Mouse (Mus musculus) lung, embryonic 14.5 days (tissue): ENCODE data around the gene Gm20696. TPM values are rescaled to one million over a fixed set of nuclear protein-coding genes. Genes with fewer than 3 reads are reported as not detected.

Experiments used
- ATAC-seq: fragments of 200-750 bp; cut with Nextera tagmentation; 2 replicates; pipeline ENCODE4 v1.8.0; 2017; ENCODE audit warnings: mild to moderate bottlenecking, moderate TSS enrichment, moderate library complexity; ENCODE audit not compliant: insufficient read depth
- DNase-seq: peaks from one replicate; pipeline ENCODE4 v3.0.0-alpha.2; 2015
- H3K27ac ChIP-seq: fragments of 300-500 bp; sonication (generic); 2 replicates; pipeline ENCODE4 v1.5.1; 2014; ENCODE audit warnings: low read depth, mild to moderate bottlenecking, moderate library complexity
- H3K27me3 ChIP-seq: fragments of 300-500 bp; sonication (generic); 2 replicates; pipeline ENCODE4 v1.6.1; 2014; ENCODE audit warnings: low read length, control low read depth; ENCODE audit not compliant: insufficient read depth
- H3K36me3 ChIP-seq: fragments of 300-500 bp; sonication (generic); 2 replicates; pipeline ENCODE4 v1.6.1; 2014; ENCODE audit warnings: control low read depth; ENCODE audit not compliant: insufficient read depth
- H3K4me1 ChIP-seq: fragments of 300-500 bp; sonication (generic); 2 replicates; pipeline ENCODE4 v1.6.1; 2014; ENCODE audit warnings: antibody characterized with exemption, control low read depth; ENCODE audit not compliant: insufficient read depth
- H3K4me2 ChIP-seq: fragments of 300-500 bp; sonication (generic); 2 replicates; pipeline ENCODE4 v1.6.1; 2014; ENCODE audit warnings: mild to moderate bottlenecking
- H3K4me3 ChIP-seq: fragments of 300-500 bp; sonication (generic); 2 replicates; pipeline ENCODE4 v1.5.1; 2014; ENCODE audit warnings: low read depth, low read length
- H3K9ac ChIP-seq: fragments of 300-500 bp; sonication (generic); 2 replicates; pipeline ENCODE4 v1.6.1; 2014
- H3K9me3 ChIP-seq: fragments of 300-500 bp; sonication (generic); 2 replicates; pipeline ENCODE4 v1.6.1; 2016; ENCODE audit warnings: low read depth, low read length, control low read depth
- CTCF ChIP-seq: IDR thresholded peaks from 2 replicates; pipeline ENCODE4 v1.5.1; 2016; ENCODE audit warnings: antibody characterized with exemption, low read depth
- WGBS: fragments of 180-500 bp; shearing (Covaris S2); extraction: QIAGEN DNeasy Blood & Tissue Kit; methylation state at CpG from one replicate; pipeline ENCODE4 v1.1.7; 2014; 5-methylcytosine and 5-hydroxymethylcytosine counted together
- polyA plus RNA-seq: library from polyadenylated mRNA; unstranded; fragments of >200 nt; fragmentation: Nextera tagmentation; extraction: Ambion mirVana; gene quantifications from 2 replicates; pipeline ENCODE4 v1.2.1, GENCODE M21; 2014

Gm20696 gene
- polyA plus RNA-seq, 1 experiment from 2014 or later = 7.3 TPM

DNA sequence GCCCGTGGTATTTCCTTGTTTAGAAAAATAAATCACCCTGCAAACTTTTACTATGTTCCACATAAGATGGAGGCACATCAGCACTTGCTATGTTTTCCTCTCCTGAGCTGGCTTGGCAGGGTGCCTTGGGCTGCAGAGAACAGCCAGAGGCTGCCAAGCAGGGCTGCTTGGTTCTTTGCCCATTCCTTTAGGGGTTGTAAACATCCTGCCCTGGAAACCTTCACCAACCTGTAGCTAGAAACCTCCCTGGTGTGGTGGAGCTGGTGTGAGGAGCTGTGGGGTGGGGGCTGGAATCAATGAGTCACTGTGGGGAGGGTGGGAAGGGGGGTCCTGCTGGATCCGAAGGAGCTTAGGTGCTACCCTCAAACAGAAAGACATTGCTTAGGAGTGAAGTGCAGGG, 61.8 kb downstream of the Gm20696 start:
- H3K9me3 ChIP-seq = no peaks in the 10 kb centered on the region
- H3K4me1 ChIP-seq = peaks cover under 1% of the 10 kb centered on the region; the same call in 1 of the 2 replicates
- no peak for TF ChIP-seq CTCF
- H3K4me3 ChIP-seq = no peak overlapping the region
- ATAC-seq (peak; percentile 36; the same call in 1 of the 2 replicates), DNase-seq (peak; percentile 82)
- H3K36me3 ChIP-seq = no peaks in the 10 kb centered on the region
- H3K27me3 ChIP-seq = no peaks in the 10 kb centered on the region
- H3K27ac ChIP-seq = no peak overlapping the region
- WGBS = 44% methylated on average over 2 of the region's 2 CpGs
- H3K4me2 ChIP-seq = no peak overlapping the region
- H3K9ac ChIP-seq = no peak overlapping the region

DNA sequence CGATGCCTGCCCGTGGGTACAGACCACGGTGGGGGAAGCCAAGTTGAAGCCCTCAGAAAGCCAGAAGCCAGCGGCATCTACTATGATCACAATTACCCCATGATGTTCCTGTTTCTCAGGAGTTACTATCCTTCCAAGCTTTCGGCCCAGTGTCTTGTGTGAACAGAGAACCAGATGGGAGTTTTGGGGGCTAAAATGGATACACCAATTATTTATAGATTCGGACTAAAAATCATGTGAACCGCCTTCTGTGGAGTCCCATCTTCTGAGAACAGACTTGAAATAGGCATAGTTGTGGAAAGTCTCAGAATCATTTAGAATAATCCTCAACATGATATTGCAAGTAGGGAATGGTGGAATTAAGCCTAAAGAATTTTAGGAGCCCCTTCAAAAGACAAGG, 64.2 kb downstream of the Gm20696 start:
- Histone ChIP-seq H3K4me1 (peaks cover 3% of the 10 kb centered on the region; the same call in 1 of the 2 replicates), H3K36me3 (no peaks in the 10 kb centered on the region), H3K4me3 (no peak overlapping the region), H3K27me3 (no peaks in the 10 kb centered on the region), H3K4me2 (no peak overlapping the region), H3K27ac (no peak overlapping the region), H3K9me3 (no peaks in the 10 kb centered on the region), H3K9ac (no peak overlapping the region)
- no peak for DNase-seq
- no peak for ATAC-seq
- TF ChIP-seq CTCF = no peak
- WGBS = 85% methylated on average over 7 of the region's 7 CpGs

DNA sequence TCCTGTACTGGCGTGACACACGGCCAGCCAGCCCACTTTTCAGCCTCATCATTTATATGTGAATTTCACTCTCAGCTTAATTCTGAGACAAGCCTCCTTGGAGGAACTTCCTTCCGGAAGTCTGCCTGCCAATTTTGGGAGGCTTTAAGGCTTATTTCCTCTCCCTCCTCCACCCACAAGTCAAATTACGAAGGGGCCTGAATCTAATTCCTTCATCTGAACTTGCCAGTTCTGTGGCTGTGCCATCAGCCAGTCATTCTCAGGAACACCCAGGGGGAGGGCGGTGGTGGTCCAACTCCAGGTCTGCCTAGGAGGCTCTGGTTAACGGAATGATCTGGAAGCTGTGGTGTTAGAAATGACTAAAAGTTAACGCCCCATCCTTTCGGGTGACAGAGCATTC, 65.7 kb downstream of the Gm20696 start:
- DNase-seq = peak; percentile 51
- Histone ChIP-seq H3K36me3 (no peaks in the 10 kb centered on the region), H3K9ac (no peak overlapping the region), H3K4me3 (no peak overlapping the region), H3K4me1 (peaks cover 3% of the 10 kb centered on the region; the same call in 1 of the 2 replicates), H3K27me3 (no peaks in the 10 kb centered on the region), H3K4me2 (no peak overlapping the region), H3K27ac (no peak overlapping the region), H3K9me3 (no peaks in the 10 kb centered on the region)
- no peak for TF ChIP-seq CTCF
- ATAC-seq = no peak
- 59% methylated on average over 8 of the region's 8 CpGs for WGBS

DNA sequence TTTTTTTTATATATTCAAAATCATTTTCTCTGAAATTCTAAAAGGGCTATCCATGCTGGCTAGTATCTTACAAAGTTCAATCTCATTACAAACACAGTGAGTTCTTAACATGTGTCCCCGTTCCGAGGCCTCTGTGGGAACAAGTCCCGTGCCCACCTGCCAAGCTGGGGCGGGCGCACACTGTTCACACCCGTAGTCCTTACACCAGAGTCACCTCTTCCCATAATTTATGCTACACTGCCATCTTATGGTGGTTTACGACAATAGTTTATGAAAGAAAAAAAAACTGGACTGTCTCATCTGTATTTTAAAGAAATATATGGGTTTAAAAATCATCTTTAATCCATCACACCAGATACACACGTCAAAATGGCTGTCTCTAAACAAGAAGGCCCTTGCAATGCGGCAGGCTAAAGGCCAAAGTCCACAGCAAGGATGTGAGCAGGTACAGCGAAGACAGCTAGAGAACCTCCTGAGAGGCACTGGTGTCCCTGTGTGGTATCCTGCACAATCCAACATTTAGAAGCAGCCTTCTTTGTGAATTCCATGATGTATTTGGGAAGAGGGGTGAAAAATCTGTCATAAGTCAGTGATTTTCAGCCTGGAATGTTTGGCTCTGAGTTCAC, 66.3 kb downstream of the Gm20696 start:
- peak; percentile 88 for DNase-seq
- H3K4me2 ChIP-seq = 0 out of 2 replicates have a peak overlapping the region, but pooled peaks have one; percentile 23
- no peaks in the 10 kb centered on the region for H3K9me3 ChIP-seq
- H3K27ac ChIP-seq = no peak overlapping the region
- no peaks in the 10 kb centered on the region for H3K36me3 ChIP-seq
- H3K4me3 ChIP-seq = no peak overlapping the region
- H3K9ac ChIP-seq = no peak overlapping the region
- 18% methylated on average over 10 of the region's 10 CpGs for WGBS
- peak; percentile 68 for TF ChIP-seq CTCF
- ATAC-seq = peak; percentile 70
- no peaks in the 10 kb centered on the region for H3K27me3 ChIP-seq
- H3K4me1 ChIP-seq = peaks cover 3% of the 10 kb centered on the region; the same call in 1 of the 2 replicates

DNA sequence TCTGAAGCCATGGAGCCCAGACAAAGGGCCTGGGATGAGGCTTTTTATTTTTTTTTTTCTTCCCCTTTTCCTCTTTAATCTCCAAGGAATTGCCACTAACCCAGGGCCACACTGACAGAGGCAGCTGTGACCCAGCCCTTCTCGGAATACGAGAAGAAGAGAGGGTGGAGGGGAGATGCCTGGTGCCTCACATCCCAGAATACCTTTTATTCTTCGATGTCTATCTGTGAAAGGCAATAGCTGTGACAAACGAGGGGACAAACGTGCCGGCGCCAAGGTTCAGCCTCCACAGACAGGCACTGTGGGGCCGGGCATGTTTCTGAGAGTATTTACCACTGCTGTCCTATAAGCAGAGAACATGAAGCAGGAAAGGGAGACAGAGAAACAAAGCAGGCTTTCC, 66.9 kb downstream of the Gm20696 start:
- Histone ChIP-seq H3K4me2 (no peak overlapping the region), H3K36me3 (no peaks in the 10 kb centered on the region), H3K4me3 (no peak overlapping the region), H3K9ac (no peak overlapping the region), H3K27ac (no peak overlapping the region), H3K4me1 (peaks cover 3% of the 10 kb centered on the region; the same call in 1 of the 2 replicates), H3K9me3 (no peaks in the 10 kb centered on the region), H3K27me3 (no peaks in the 10 kb centered on the region)
- 29% methylated on average over 8 of the region's 8 CpGs for WGBS
- DNase-seq = no peak
- no peak for ATAC-seq
- TF ChIP-seq CTCF = no peak

DNA sequence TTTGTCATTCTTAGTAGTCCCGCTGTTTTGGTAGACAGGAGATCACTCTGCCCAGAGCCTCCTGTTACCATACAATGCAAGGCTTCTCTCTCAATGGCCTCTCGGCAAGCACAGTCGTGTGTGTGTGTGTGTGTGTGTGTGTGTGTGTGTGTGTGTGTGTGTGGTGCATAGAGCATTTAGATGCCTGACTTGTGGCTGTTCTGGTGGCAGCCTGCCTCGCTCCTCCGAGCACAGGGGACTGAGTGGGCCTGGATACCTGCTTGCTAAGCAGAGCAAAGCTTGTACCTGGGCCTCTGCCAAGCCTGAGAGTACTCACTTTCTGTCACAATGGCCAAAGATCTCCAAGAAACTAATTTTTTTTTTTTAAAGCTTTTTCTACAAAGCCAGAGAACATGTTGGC, 67.4 kb downstream of the Gm20696 start:
- Histone ChIP-seq H3K4me3 (no peak overlapping the region), H3K9me3 (no peaks in the 10 kb centered on the region), H3K27me3 (no peaks in the 10 kb centered on the region), H3K27ac (no peak overlapping the region), H3K4me2 (no peak overlapping the region), H3K4me1 (peaks cover 3% of the 10 kb centered on the region; the same call in 1 of the 2 replicates), H3K36me3 (no peaks in the 10 kb centered on the region), H3K9ac (no peak overlapping the region)
- TF ChIP-seq CTCF = no peak
- ATAC-seq = no peak
- 57% methylated on average over 5 of the region's 5 CpGs for WGBS
- peak; percentile 34 for DNase-seq

GRCm38 (mm10) chr6:99577040-99577439, 89.6 kb downstream of the Gm20696 start:
- H3K4me2 ChIP-seq = no peak overlapping the region
- DNase-seq = no peak
- WGBS = 43% methylated on average over 6 of the region's 6 CpGs
- H3K9ac ChIP-seq = no peak overlapping the region
- TF ChIP-seq CTCF = no peak
- no peaks in the 10 kb centered on the region for H3K4me1 ChIP-seq
- H3K36me3 ChIP-seq = no peaks in the 10 kb centered on the region
- ATAC-seq = no peak
- H3K9me3 ChIP-seq = no peaks in the 10 kb centered on the region
- H3K27ac ChIP-seq = no peak overlapping the region
- H3K4me3 ChIP-seq = no peak overlapping the region
- no peaks in the 10 kb centered on the region for H3K27me3 ChIP-seq

GRCm38 (mm10) chr6:99575633-99576032, 91.0 kb downstream of the Gm20696 start:
- Histone ChIP-seq H3K4me1 (no peaks in the 10 kb centered on the region), H3K4me2 (no peak overlapping the region), H3K4me3 (no peak overlapping the region), H3K27ac (no peak overlapping the region), H3K9me3 (no peaks in the 10 kb centered on the region), H3K36me3 (no peaks in the 10 kb centered on the region), H3K27me3 (no peaks in the 10 kb centered on the region), H3K9ac (no peak overlapping the region)
- ATAC-seq = no peak
- WGBS = 61% methylated on average over 6 of the region's 6 CpGs
- TF ChIP-seq CTCF = no peak
- DNase-seq = peak; percentile 36
